Mouse (Mus musculus) ES-Bruce4 (cell line): Measurements from ENCODE around the gene Gm20931. TPM values are rescaled to one million over a fixed set of nuclear protein-coding genes. Genes with fewer than 3 reads are reported as not detected.
"Not testable (repeated sequence)": the region's sequence is repeated elsewhere in the genome, so short reads cannot be mapped to it uniquely, and the experiment has no call there.

Source experiments
- H3K27ac ChIP-seq: 2 replicates; pipeline ENCODE4 v1.5.1; 2012; ENCODE audit warnings: low read length, inconsistent platforms; ENCODE audit not compliant: insufficient read depth
- H3K27me3 ChIP-seq: 2 replicates; pipeline ENCODE4 v1.6.1; 2012; ENCODE audit warnings: mild to moderate bottlenecking, low read length, inconsistent platforms; ENCODE audit not compliant: control insufficient read depth, poor library complexity, insufficient read depth, severe bottlenecking
- H3K36me3 ChIP-seq: 2 replicates; pipeline ENCODE4 v1.6.1; 2012; ENCODE audit warnings: inconsistent platforms, mild to moderate bottlenecking, low read length, moderate library complexity; ENCODE audit not compliant: control insufficient read depth, poor library complexity, insufficient read depth, severe bottlenecking
- H3K4me1 ChIP-seq: one replicate; pipeline ENCODE4 v1.8.1; 2011; ENCODE audit warnings: low read length; ENCODE audit not compliant: control insufficient read depth, insufficient read depth
- H3K4me3 ChIP-seq: 2 replicates; pipeline ENCODE4 v1.5.1; 2011; ENCODE audit warnings: low read depth, mild to moderate bottlenecking, low read length
- H3K9ac ChIP-seq: 2 replicates; pipeline ENCODE4 v1.6.1; 2012; ENCODE audit warnings: low read depth, mild to moderate bottlenecking, inconsistent platforms; ENCODE audit not compliant: poor library complexity, severe bottlenecking
- H3K9me3 ChIP-seq: replicated peaks from 2 replicates; pipeline ENCODE4 v1.6.1; 2012; ENCODE audit warnings: mild to moderate bottlenecking, low read length, inconsistent platforms; ENCODE audit not compliant: control insufficient read depth, poor library complexity, insufficient read depth, severe bottlenecking
- polyA plus RNA-seq: library from polyadenylated mRNA; stranded (reverse); fragments of >200 nt; gene quantifications from 2 replicates; pipeline ENCODE4 v1.2.4, GENCODE M21; 2011; ENCODE audit warnings: low read depth; ENCODE audit not compliant: missing spikeins, insufficient read depth, insufficient read length

Gm20931 gene
- polyA plus RNA-seq: not detected in 2 replicates

- not testable (repeated sequence) for H3K9me3 ChIP-seq, H3K27me3 ChIP-seq, H3K27ac ChIP-seq, H3K4me1 ChIP-seq, H3K4me3 ChIP-seq, H3K9ac ChIP-seq, H3K36me3 ChIP-seq
Observed at GRCm38 (mm10) chrY:55213420-55213819, at the start of gene Gm20931. Gene Gm20931, plus strand, starts transcription at chrY:55213720.
